Mouse (Mus musculus): Measurements from ENCODE around the gene Rassf7. TPM values are rescaled to one million over a fixed set of nuclear protein-coding genes. Genes with fewer than 3 reads are reported as not detected.

The Rassf7 gene
- polyA plus RNA-seq, 1 experiment, result 7.3 TPM

DNA sequence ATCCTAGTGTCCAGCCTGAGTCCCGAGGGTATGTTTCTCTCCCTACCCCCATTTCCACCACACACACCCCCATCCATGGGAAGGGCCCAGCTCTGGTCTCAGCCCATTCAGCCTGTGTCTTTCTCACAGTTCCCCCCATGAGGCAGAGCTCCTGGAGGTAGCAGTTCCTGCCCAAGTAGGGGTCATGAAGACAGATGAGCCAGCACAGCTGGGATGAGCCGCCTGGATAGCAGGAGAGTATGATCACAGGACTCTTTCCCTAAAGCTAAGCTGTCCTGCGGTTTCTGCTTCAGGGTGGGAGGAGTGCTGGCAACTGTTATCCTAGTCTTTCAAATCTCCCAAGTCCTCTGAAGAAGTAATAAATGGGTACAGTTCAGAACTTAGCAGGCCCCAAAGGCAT is 2.5 kb downstream of the Rassf7 start:
- Histone ChIP-seq H3K36me3 (ENCODE audit: control insufficient read depth) (peaks cover 61% of the 10 kb centered on the region), H3K4me1 (ENCODE audit: control insufficient read depth) (peaks cover 97% of the 10 kb centered on the region), H3K9me3 (ENCODE audit: control insufficient read depth, low read length) (no peaks in the 10 kb centered on the region), H3K4me3 (replicated peaks) (no peak overlapping the region), H3K27me3 (ENCODE audit: control insufficient read depth) (no peaks in the 10 kb centered on the region)
- TF ChIP-seq TAL1 (IDR thresholded peaks at IDR 0.05; ENCODE audit: low read length) (no peak), GATA1 (IDR thresholded peaks at IDR 0.05; ENCODE audit: low read length) (no peak)

DNA sequence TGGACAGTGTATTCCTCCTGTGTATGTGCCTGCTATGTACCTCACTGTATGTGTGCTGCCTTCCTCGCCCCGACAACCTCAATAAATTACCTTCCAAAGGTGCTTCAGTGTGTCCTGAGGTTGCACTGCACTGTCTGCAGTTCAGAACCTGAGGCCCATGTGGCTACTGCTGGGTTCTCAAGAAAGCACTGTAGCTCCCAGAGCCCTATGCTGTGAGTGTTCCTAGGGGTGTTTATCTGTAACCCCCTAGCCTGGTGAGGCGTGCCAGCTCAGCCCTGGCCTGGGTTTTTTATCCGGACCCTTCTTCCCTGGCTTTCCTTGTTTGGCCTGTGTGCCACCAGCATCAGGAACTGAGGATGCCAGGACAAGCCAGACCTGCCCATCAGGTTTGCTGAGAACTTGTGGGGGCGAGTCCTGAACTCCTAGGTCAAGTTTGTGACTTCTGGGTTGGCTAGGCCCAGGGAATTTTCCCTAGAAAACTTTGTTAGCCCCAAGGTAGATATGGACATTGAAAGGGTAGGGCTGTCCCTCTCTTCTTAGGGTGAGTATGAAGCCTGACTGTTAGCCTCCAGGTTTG is 3.0 kb downstream of the Rassf7 start:
- H3K9me3 ChIP-seq (ENCODE audit: control insufficient read depth, low read length), result no peaks in the 10 kb centered on the region
- H3K4me3 ChIP-seq (replicated peaks), result no peak overlapping the region
- TF ChIP-seq GATA1 (IDR thresholded peaks at IDR 0.05; ENCODE audit: low read length) (no peak), TAL1 (IDR thresholded peaks at IDR 0.05; ENCODE audit: low read length) (no peak)
- H3K36me3 ChIP-seq (ENCODE audit: control insufficient read depth), result peaks cover 57% of the 10 kb centered on the region
- H3K27me3 ChIP-seq (ENCODE audit: control insufficient read depth), result no peaks in the 10 kb centered on the region
- peaks cover 93% of the 10 kb centered on the region for H3K4me1 ChIP-seq (ENCODE audit: control insufficient read depth)

DNA sequence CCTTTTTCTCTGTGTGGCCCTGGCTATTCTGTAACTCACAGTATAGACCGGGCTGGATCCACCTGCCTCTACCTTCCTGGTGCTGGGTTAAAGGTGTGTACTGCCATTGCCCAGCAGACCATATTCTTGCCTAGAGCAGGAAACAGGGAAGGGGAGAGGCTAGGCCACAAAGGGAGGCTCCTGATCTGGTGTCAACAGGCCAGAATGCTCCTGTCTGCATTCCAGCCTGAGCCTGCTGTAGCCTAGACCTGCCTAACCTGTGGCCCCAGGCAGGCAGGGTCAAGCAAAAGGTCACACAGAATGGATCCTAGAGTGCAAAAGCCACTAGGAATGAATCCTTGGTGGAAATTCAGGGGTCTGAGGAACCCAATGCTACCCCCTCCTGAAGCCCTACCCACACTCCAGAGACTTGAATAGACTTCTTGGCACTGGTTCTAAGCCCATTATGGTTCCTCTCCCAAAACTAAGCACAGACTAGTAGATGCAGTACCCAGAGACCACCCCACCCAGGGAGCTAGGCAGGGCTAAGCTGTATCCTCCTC is 4.0 kb downstream of the Rassf7 start:
- H3K9me3 ChIP-seq (ENCODE audit: control insufficient read depth, low read length), result no peaks in the 10 kb centered on the region
- peaks cover 84% of the 10 kb centered on the region for H3K4me1 ChIP-seq (ENCODE audit: control insufficient read depth)
- peak overlapping the region; percentile 10 for H3K4me3 ChIP-seq (replicated peaks)

DNA sequence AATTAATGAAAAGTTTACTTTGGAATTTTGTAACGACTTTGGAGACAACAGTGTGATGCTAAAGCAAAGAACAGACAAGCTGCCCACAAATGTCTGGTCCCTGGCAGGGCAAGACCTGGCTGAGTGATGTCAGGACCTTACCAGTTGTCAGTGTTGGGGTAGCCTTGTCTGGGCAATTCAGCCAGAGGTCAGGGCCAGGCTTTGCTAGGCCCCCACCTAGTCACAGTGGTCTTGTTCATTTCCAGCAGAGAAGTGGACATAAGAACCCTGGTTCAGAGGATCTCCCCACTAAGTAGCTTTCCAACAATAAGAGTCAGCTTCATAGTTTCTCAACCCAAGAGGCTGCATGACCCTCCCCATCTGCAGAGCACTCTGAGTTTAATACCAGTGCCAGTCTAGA is 4.7 kb downstream of the Rassf7 start:
- no peak for TF ChIP-seq GATA1 (IDR thresholded peaks at IDR 0.05; ENCODE audit: low read length)
- no peak for TF ChIP-seq TAL1 (IDR thresholded peaks at IDR 0.05; ENCODE audit: low read length)

More for the DNA sequence above, 4.0 kb downstream of the Rassf7 start:
- peaks cover 50% of the 10 kb centered on the region for H3K36me3 ChIP-seq (ENCODE audit: control insufficient read depth)
- TF ChIP-seq GATA1 (IDR thresholded peaks at IDR 0.05; ENCODE audit: low read length), result no peak
- no peak for TF ChIP-seq TAL1 (IDR thresholded peaks at IDR 0.05; ENCODE audit: low read length)
- H3K27me3 ChIP-seq (ENCODE audit: control insufficient read depth), result no peaks in the 10 kb centered on the region

DNA sequence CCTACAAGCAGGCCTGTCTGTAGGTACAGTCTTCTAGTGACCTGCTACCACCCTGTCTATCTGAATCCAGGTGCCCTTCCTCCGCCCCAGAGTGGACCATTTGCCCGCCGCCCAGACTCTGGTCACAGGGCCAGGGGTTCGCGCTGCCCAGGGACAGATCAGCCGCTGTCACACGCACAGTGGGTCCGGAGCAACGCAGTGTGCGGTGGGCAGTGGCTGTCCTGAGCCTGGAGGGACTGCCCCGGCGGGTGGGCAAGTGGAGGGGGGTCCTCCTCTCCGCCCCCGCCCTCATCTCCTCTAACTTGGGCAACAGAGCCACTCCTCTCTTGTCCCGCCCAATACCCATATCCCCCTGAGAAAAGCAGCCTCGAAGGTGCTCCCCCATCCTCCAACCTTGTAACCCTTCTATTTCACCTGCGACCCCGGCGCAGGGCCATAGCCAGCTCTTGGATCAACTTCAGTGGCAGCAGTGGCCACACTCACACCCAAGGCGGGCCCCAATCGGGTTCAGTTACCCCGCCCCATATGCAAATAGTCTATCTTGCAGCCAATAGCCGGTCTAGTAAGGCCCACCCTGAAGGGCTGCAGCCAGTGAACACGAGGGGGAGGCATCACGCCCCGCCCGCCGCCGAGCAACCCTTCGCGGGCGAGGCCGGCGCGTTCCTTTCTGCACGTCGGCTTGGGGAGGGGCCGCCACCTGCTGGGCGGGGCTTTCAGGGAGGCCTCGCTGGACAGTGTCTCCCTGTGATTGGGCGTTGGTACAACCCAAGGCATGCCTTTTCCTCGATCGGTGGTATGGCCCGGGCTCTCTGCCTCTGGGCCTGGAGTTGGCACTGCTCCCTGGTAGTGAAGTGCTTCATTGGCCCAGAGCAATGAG is 5.8 kb downstream of the Rassf7 start:
- no peaks in the 10 kb centered on the region for H3K9me3 ChIP-seq (ENCODE audit: control insufficient read depth, low read length)
- H3K4me3 ChIP-seq (replicated peaks), result peak overlapping the region; percentile 76
- no peaks in the 10 kb centered on the region for H3K27me3 ChIP-seq (ENCODE audit: control insufficient read depth)
- peaks cover 49% of the 10 kb centered on the region for H3K36me3 ChIP-seq (ENCODE audit: control insufficient read depth)
- H3K4me1 ChIP-seq (ENCODE audit: control insufficient read depth), result peaks cover 66% of the 10 kb centered on the region
- TF ChIP-seq TAL1 (IDR thresholded peaks at IDR 0.05; ENCODE audit: low read length) (no peak), GATA1 (IDR thresholded peaks at IDR 0.05; ENCODE audit: low read length) (no peak)

More for the DNA sequence above, 4.7 kb downstream of the Rassf7 start:
- peak overlapping the region; percentile 76 for H3K4me3 ChIP-seq (replicated peaks)
- H3K36me3 ChIP-seq (ENCODE audit: control insufficient read depth), result peaks cover 50% of the 10 kb centered on the region
- no peaks in the 10 kb centered on the region for H3K9me3 ChIP-seq (ENCODE audit: control insufficient read depth, low read length)
- no peaks in the 10 kb centered on the region for H3K27me3 ChIP-seq (ENCODE audit: control insufficient read depth)
- H3K4me1 ChIP-seq (ENCODE audit: control insufficient read depth), result peaks cover 76% of the 10 kb centered on the region

DNA sequence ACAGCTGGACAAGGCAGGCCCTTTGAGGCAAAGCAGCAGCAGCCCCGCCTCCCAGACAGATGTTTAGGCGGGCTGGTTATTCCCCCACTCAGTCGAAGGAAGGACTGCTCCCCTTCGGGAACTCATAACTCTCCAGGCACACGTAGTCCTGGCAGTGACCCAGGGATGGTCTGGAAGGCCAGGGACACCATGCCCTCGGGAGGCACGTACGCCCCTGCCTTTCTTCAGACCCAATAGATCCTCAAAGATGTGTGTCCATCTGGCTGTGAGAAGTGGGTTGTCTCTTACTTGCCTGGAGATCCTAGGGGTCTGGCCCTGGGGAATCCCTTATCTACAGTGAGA is 6.4 kb downstream of the Rassf7 start:
- Histone ChIP-seq H3K36me3 (ENCODE audit: control insufficient read depth) (peaks cover 43% of the 10 kb centered on the region), H3K4me1 (ENCODE audit: control insufficient read depth) (peaks cover 60% of the 10 kb centered on the region), H3K4me3 (replicated peaks) (peak overlapping the region; percentile 76), H3K9me3 (ENCODE audit: control insufficient read depth, low read length) (peaks cover 3% of the 10 kb centered on the region; the same call in 1 of the 2 replicates), H3K27me3 (ENCODE audit: control insufficient read depth) (no peaks in the 10 kb centered on the region)
- TF ChIP-seq TAL1 (IDR thresholded peaks at IDR 0.05; ENCODE audit: low read length) (no peak), GATA1 (IDR thresholded peaks at IDR 0.05; ENCODE audit: low read length) (no peak)

DNA sequence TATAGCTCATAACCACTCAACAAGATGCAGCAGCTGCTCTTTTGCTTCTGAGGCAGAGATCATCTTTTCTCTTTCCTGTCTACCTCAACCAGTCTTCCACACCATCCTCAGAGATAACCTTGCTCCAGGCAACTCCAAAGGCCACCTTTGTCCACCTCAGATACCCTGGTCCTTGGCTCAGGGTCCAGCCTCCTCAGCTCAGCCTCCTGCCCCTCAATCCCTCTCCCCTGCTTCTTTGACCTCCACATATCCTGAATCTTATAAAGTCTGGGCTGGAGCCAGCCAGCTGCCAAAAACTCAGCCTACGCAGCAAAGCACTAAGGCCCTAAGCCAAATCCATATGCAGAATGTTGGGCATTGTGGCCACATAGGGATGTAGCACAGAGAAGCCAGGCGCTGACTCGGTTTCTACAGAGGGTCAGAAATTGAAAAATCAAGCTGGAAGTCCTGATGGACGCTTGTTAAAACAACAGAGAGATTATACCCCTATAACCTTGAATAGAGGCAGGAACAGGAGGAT is 7.1 kb downstream of the Rassf7 start:
- H3K4me1 ChIP-seq (ENCODE audit: control insufficient read depth), result peaks cover 59% of the 10 kb centered on the region
- peak overlapping the region; percentile 76 for H3K4me3 ChIP-seq (replicated peaks)
- TF ChIP-seq TAL1 (IDR thresholded peaks at IDR 0.05; ENCODE audit: low read length) (no peak), GATA1 (IDR thresholded peaks at IDR 0.05; ENCODE audit: low read length) (no peak)
- no peaks in the 10 kb centered on the region for H3K27me3 ChIP-seq (ENCODE audit: control insufficient read depth)
- peaks cover 36% of the 10 kb centered on the region for H3K36me3 ChIP-seq (ENCODE audit: control insufficient read depth)
- H3K9me3 ChIP-seq (ENCODE audit: control insufficient read depth, low read length), result peaks cover 3% of the 10 kb centered on the region; the same call in 1 of the 2 replicates

DNA sequence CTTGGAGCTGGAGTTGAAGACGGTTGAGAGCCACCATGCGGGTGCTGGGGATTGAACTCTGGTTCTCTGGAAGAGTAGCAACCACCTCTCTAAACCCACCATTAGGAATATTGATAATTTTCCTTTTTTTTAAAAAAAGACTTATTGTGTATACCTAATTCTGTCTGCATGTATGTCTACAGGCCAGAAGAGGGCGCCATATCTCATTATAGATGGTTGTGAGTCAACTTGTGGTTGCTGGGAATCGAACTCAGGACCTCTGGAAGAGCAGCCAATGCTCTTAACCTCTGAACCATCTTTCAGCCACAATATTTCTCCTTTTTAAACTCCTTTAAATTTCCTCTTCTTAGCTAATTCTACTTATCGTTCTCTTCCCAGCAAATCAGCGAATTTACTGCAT is 10.9 kb downstream of the Rassf7 start:
- no peaks in the 10 kb centered on the region for H3K27me3 ChIP-seq (ENCODE audit: control insufficient read depth)
- peaks cover 52% of the 10 kb centered on the region for H3K4me1 ChIP-seq (ENCODE audit: control insufficient read depth)
- H3K9me3 ChIP-seq (ENCODE audit: control insufficient read depth, low read length), result peaks cover 3% of the 10 kb centered on the region; the same call in 1 of the 2 replicates
- no peak overlapping the region for H3K4me3 ChIP-seq (replicated peaks)
- TF ChIP-seq TAL1 (IDR thresholded peaks at IDR 0.05; ENCODE audit: low read length) (no peak), GATA1 (IDR thresholded peaks at IDR 0.05; ENCODE audit: low read length) (no peak)
- H3K36me3 ChIP-seq (ENCODE audit: control insufficient read depth), result peaks cover 24% of the 10 kb centered on the region

DNA sequence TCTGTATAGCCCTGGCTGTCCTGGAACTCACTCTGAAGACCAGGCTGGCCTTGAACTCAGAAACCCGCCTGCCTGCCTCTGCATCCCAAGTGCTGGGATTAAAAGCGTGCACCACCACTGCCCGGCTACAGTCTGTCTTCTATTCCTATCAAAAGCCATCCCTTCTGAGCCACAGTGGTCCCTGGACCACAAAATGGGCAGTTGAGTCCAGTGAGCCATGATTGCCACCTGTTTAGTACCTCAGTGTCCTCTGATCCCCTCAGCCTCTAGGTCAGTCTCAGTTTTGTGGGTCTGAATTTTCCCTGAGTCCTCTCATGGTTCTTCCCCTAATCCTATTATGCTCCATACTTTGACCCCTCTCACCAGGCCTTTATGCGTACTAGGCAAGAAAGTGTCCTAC is 12.1 kb downstream of the Rassf7 start:
- H3K4me3 ChIP-seq (replicated peaks), result peak overlapping the region; percentile 87
- H3K27me3 ChIP-seq (ENCODE audit: control insufficient read depth), result no peaks in the 10 kb centered on the region
- TF ChIP-seq GATA1 (IDR thresholded peaks at IDR 0.05; ENCODE audit: low read length), result no peak
- no peak for TF ChIP-seq TAL1 (IDR thresholded peaks at IDR 0.05; ENCODE audit: low read length)
- H3K36me3 ChIP-seq (ENCODE audit: control insufficient read depth), result peaks cover 36% of the 10 kb centered on the region
- peaks cover 3% of the 10 kb centered on the region; the same call in 1 of the 2 replicates for H3K9me3 ChIP-seq (ENCODE audit: control insufficient read depth, low read length)
- H3K4me1 ChIP-seq (ENCODE audit: control insufficient read depth), result peaks cover 50% of the 10 kb centered on the region

Data from erythroblast, embryonic 14.5 days (primary cell).